Mouse (Mus musculus): ENCODE results near the gene Vmn1r191. TPM values are rescaled to one million over a fixed set of nuclear protein-coding genes. Genes with fewer than 3 reads are reported as not detected.
"Not testable (repeated sequence)": the region's sequence is repeated elsewhere in the genome, so short reads cannot be mapped to it uniquely, and the experiment has no call there.

The Vmn1r191 gene
- polyA plus RNA-seq (2015; fragmentation: Nextera tagmentation; extraction: Ambion mirVana) = not detected in 2 replicates

DNA sequence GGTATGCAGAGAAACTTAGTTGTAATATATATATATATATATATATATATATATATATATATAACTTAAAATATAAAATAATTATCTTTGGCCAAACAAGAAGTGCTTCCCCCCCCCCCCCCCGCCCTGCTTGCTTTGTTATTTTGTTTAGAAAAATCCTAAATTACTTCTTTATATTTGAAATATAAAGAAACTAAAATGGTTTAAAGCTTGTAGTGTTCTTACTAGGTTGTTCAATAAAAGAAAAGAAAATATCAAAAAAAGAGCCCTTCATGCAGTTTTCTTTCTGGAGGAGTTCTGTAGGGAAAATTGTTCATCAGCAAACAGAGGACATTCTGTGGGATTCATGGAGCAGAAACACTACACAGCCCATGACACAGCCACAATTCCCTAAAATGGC, at the start of gene Vmn1r191:
Gene Vmn1r191, minus strand, starts transcription at position 101 of the 400 bp plus-strand sequence.
- no peaks in the 10 kb centered on the region for H3K9me3 ChIP-seq (ENCODE audit: control insufficient read depth)
- no peaks in the 10 kb centered on the region for H3K4me1 ChIP-seq (replicated peaks; ENCODE audit: control insufficient read depth, insufficient read depth, low read length)
- H3K9ac ChIP-seq (ENCODE audit: low read depth, low read length) = no peak within 1 kb of the TSS
- no peaks in the 10 kb centered on the region for H3K27me3 ChIP-seq (replicated peaks; ENCODE audit: control insufficient read depth, insufficient read depth, low read length)
- 85% methylated on average over 1 of the region's 1 CpGs for WGBS
- ATAC-seq = no peak
- TF ChIP-seq CTCF (IDR thresholded peaks at IDR 0.05; ENCODE audit: low read depth) = no peak
- H3K36me3 ChIP-seq (ENCODE audit: control insufficient read depth, insufficient read depth) = no peaks in the 10 kb centered on the region
- H3K4me2 ChIP-seq (replicated peaks; ENCODE audit: low read depth) = no peak within 1 kb of the TSS
- H3K4me3 ChIP-seq (ENCODE audit: low read depth, low read length) = no peak within 1 kb of the TSS
- H3K27ac ChIP-seq (ENCODE audit: low read depth, low read length) = no peak within 1 kb of the TSS

DNA sequence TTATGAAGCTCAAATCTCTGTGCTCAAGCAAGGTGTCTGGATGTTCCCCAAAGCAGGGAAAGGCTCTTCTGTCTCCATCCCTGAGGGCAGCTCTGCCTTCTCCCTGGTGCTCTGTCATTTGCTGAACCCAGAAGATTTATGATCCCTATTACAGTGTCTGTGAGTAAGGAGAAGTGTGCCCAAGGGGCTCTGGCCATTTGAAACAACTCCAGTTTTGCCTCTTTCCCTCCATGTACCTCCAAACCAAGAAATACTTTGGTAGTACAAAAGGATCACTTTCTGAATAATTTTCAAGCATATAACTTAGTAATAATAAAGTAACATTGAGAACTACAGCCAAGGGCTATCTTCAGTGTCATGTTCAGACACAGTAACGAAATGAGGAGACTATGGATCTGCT, 39.3 kb upstream of the Vmn1r191 start, which contains the start of gene Vmn1r193:
Gene Vmn1r193, minus strand, starts transcription at position 101 of the 400 bp plus-strand sequence.
- not testable (repeated sequence) for ATAC-seq; H3K9ac ChIP-seq (ENCODE audit: low read depth, low read length); H3K9me3 ChIP-seq (ENCODE audit: control insufficient read depth); H3K4me2 ChIP-seq (replicated peaks; ENCODE audit: low read depth); H3K27ac ChIP-seq (ENCODE audit: low read depth, low read length); H3K27me3 ChIP-seq (replicated peaks; ENCODE audit: control insufficient read depth, insufficient read depth, low read length); H3K4me1 ChIP-seq (replicated peaks; ENCODE audit: control insufficient read depth, insufficient read depth, low read length); H3K36me3 ChIP-seq (ENCODE audit: control insufficient read depth, insufficient read depth); H3K4me3 ChIP-seq (ENCODE audit: low read depth, low read length)
- 91% methylated on average over 1 of the region's 1 CpGs for WGBS

GRCm38 (mm10) chr13:22192756-22193155, 9.0 kb upstream of the Vmn1r191 start:
- H3K4me2 ChIP-seq (replicated peaks; ENCODE audit: low read depth); H3K4me1 ChIP-seq (replicated peaks; ENCODE audit: control insufficient read depth, insufficient read depth, low read length): not testable (repeated sequence)
- WGBS = 81% methylated on average over 3 of the region's 3 CpGs

GRCm38 (mm10) chr13:22191041-22191440, 7.3 kb upstream of the Vmn1r191 start, which contains the start of gene Vmn1r192:
Gene Vmn1r192, minus strand, starts transcription at chr13:22191141.
- H3K9me3 ChIP-seq (ENCODE audit: control insufficient read depth) = no peaks in the 10 kb centered on the region
- no peak for ATAC-seq
- H3K36me3 ChIP-seq (ENCODE audit: control insufficient read depth, insufficient read depth) = no peaks in the 10 kb centered on the region
- no peaks in the 10 kb centered on the region for H3K27me3 ChIP-seq (replicated peaks; ENCODE audit: control insufficient read depth, insufficient read depth, low read length)
- H3K27ac ChIP-seq (ENCODE audit: low read depth, low read length) = no peak within 1 kb of the TSS
- no peak for TF ChIP-seq CTCF (IDR thresholded peaks at IDR 0.05; ENCODE audit: low read depth)
- H3K4me1 ChIP-seq (replicated peaks; ENCODE audit: control insufficient read depth, insufficient read depth, low read length) = no peaks in the 10 kb centered on the region
- no peak within 1 kb of the TSS for H3K9ac ChIP-seq (ENCODE audit: low read depth, low read length)
- no peak within 1 kb of the TSS for H3K4me2 ChIP-seq (replicated peaks; ENCODE audit: low read depth)
- H3K4me3 ChIP-seq (ENCODE audit: low read depth, low read length) = no peak within 1 kb of the TSS

More at GRCm38 (mm10) chr13:22192756-22193155, 9.0 kb upstream of the Vmn1r191 start:
- not testable (repeated sequence) for ATAC-seq; H3K36me3 ChIP-seq (ENCODE audit: control insufficient read depth, insufficient read depth); H3K9ac ChIP-seq (ENCODE audit: low read depth, low read length); H3K27ac ChIP-seq (ENCODE audit: low read depth, low read length); H3K9me3 ChIP-seq (ENCODE audit: control insufficient read depth); H3K4me3 ChIP-seq (ENCODE audit: low read depth, low read length); H3K27me3 ChIP-seq (replicated peaks; ENCODE audit: control insufficient read depth, insufficient read depth, low read length)

GRCm38 (mm10) chr13:22190385-22190784, 6.6 kb upstream of the Vmn1r191 start:
- H3K4me2 ChIP-seq (replicated peaks; ENCODE audit: low read depth) = no peak overlapping the region
- H3K9me3 ChIP-seq (ENCODE audit: control insufficient read depth) = no peaks in the 10 kb centered on the region
- no peak for TF ChIP-seq CTCF (IDR thresholded peaks at IDR 0.05; ENCODE audit: low read depth)
- no peak overlapping the region for H3K9ac ChIP-seq (ENCODE audit: low read depth, low read length)
- H3K4me3 ChIP-seq (ENCODE audit: low read depth, low read length) = no peak overlapping the region
- 16% methylated on average over 2 of the region's 2 CpGs for WGBS
- H3K36me3 ChIP-seq (ENCODE audit: control insufficient read depth, insufficient read depth) = no peaks in the 10 kb centered on the region
- H3K27me3 ChIP-seq (replicated peaks; ENCODE audit: control insufficient read depth, insufficient read depth, low read length) = no peaks in the 10 kb centered on the region
- ATAC-seq = peak; percentile 69
- H3K4me1 ChIP-seq (replicated peaks; ENCODE audit: control insufficient read depth, insufficient read depth, low read length) = no peaks in the 10 kb centered on the region
- H3K27ac ChIP-seq (ENCODE audit: low read depth, low read length) = no peak overlapping the region

DNA sequence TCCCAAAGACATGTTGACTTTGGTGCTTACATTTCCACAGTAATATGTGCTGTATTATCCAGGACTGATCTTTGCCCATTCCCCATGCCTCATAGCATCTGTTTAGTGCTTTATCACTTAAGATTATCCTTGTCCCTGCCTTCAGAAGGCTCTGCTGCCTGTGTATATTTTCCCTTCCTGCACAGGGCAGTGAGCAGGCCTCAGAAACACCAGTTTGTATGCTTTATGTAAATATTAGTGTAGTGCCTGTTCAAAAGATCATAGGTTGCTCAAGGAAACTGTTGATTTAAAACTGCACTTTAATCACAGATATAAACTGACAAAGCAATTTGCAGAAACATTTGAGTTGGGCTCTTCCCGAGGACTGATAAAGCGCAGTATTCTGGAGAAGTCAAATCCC, 5.5 kb upstream of the Vmn1r191 start:
- no peaks in the 10 kb centered on the region for H3K4me1 ChIP-seq (replicated peaks; ENCODE audit: control insufficient read depth, insufficient read depth, low read length)
- no peaks in the 10 kb centered on the region for H3K36me3 ChIP-seq (ENCODE audit: control insufficient read depth, insufficient read depth)
- H3K9ac ChIP-seq (ENCODE audit: low read depth, low read length) = no peak overlapping the region
- TF ChIP-seq CTCF (IDR thresholded peaks at IDR 0.05; ENCODE audit: low read depth) = no peak
- ATAC-seq = 0 out of 2 replicates have a peak, but pooled peaks have one; percentile 43
- H3K27me3 ChIP-seq (replicated peaks; ENCODE audit: control insufficient read depth, insufficient read depth, low read length) = no peaks in the 10 kb centered on the region
- H3K4me2 ChIP-seq (replicated peaks; ENCODE audit: low read depth) = no peak overlapping the region
- H3K9me3 ChIP-seq (ENCODE audit: control insufficient read depth) = no peaks in the 10 kb centered on the region
- WGBS = 24% methylated on average over 2 of the region's 2 CpGs
- H3K4me3 ChIP-seq (ENCODE audit: low read depth, low read length) = no peak overlapping the region
- no peak overlapping the region for H3K27ac ChIP-seq (ENCODE audit: low read depth, low read length)

DNA sequence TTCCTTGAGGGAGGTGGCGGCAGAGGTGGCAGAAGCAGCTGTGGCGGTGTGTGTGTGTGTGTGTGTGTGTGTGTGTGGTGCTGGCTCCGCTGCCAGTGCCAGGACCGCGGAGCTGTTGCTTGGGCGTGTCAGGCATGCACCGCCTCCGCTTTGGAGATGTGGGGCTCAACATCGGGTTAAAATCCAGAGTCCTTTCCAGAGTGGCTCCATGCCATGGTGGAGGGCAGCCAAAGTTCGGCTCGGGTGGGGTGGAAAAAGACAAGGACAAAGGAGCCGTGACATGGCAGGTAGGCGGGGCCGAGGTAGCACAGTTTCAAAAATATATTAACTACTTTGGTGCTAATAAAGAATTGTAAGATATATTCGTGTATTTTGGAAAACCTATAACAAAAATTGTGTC, 15.4 kb downstream of the Vmn1r191 start:
- Histone ChIP-seq H3K4me2 (replicated peaks; ENCODE audit: low read depth) (no peak overlapping the region), H3K27me3 (replicated peaks; ENCODE audit: control insufficient read depth, insufficient read depth, low read length) (no peaks in the 10 kb centered on the region), H3K4me1 (replicated peaks; ENCODE audit: control insufficient read depth, insufficient read depth, low read length) (no peaks in the 10 kb centered on the region), H3K27ac (ENCODE audit: low read depth, low read length) (no peak overlapping the region), H3K9me3 (ENCODE audit: control insufficient read depth) (0 out of 2 replicates have a peak, but pooled peaks cover 2% of the 10 kb centered on the region), H3K9ac (ENCODE audit: low read depth, low read length) (no peak overlapping the region), H3K36me3 (ENCODE audit: control insufficient read depth, insufficient read depth) (no peaks in the 10 kb centered on the region), H3K4me3 (ENCODE audit: low read depth, low read length) (no peak overlapping the region)
- 92% methylated on average over 15 of the region's 15 CpGs for WGBS
- no peak for TF ChIP-seq CTCF (IDR thresholded peaks at IDR 0.05; ENCODE audit: low read depth)
- ATAC-seq = no peak

Measured in intestine, postnatal 0 days (tissue).